20 mouse cellular contexts compared by ENCODE assay signal in the genomic region with DNA sequence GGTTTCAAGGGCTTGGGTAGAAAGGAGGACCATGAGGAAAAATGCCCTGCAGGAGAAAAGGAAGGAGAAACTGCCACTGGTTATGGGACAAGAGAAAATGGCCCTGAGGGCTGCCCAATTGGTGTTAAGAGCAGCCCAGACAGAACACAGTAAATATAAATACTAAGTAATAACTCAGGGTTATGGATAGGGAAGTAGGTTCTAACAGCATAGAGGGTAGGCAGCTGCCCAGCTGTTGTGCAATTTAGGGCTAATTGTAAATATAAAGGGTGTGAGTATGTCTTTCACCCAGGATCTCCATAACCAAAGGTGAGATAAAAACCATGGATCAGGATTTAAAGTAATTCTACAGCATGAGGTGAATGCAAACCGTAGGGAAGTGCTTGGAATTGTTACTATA.
"Had no signal": no experiment of that assay in that cellular context is flagged by ENCODE, and none has a peak within 500 bp of the region (broad histone marks: within the 10 kb centered on the region; RNA-seq: fewer than 3 reads in every experiment).

No protein-coding gene starts in this region.

- DNase-seq: cerebellum, adult 8-10 months; cerebellum, adult 9-10 months; cerebellum, adult 9-11 months; cerebellum, postnatal 10 days; cerebellum, postnatal 14 days; cerebellum, postnatal 25 days; cerebellum, postnatal 36 days; embryo, embryonic 11 days; forebrain, postnatal 0 days; gastrocnemius, adult 2 months; gastrocnemius, postnatal 10 days; gastrocnemius, postnatal 14 days; gastrocnemius, postnatal 36 days; heart, adult 11 months; heart, adult 18-20 months; heart, adult 2 months had no signal

- ATAC-seq: forebrain, embryonic 13.5 days; forebrain, embryonic 14.5 days; forebrain, embryonic 15.5 days; forebrain, embryonic 16.5 days; forebrain, postnatal 0 days had no signal
